Mouse (Mus musculus): ENCODE data around the gene Arhgap9. TPM values are rescaled to one million over a fixed set of nuclear protein-coding genes. Genes with fewer than 3 reads are reported as not detected.

Gene Arhgap9
- polyA plus RNA-seq, 1 experiment from 2014 or later = 5.5 TPM

GRCm38 (mm10) chr10:127371023-127371422 lies 49.3 kb downstream of the Arhgap9 start:
- H3K36me3 ChIP-seq = no peaks in the 10 kb centered on the region
- H3K4me3 ChIP-seq = no peak overlapping the region
- H3K9me3 ChIP-seq (replicated peaks) = no peaks in the 10 kb centered on the region
- no peaks in the 10 kb centered on the region for H3K27me3 ChIP-seq (ENCODE audit: low read depth, poor library complexity, severe bottlenecking)
- DNase-seq (ENCODE audit: low spot score) = no peak
- H3K27ac ChIP-seq = no peak overlapping the region
- 89% methylated on average over 2 of the region's 2 CpGs for WGBS
- peaks cover 13% of the 10 kb centered on the region for H3K4me1 ChIP-seq

GRCm38 (mm10) chr10:127377700-127378099 lies 55.9 kb downstream of the Arhgap9 start:
- no peak overlapping the region for H3K4me3 ChIP-seq
- H3K9me3 ChIP-seq (replicated peaks) = no peaks in the 10 kb centered on the region
- DNase-seq (ENCODE audit: low spot score) = no peak
- 81% methylated on average over 3 of the region's 3 CpGs for WGBS
- no peak overlapping the region for H3K27ac ChIP-seq
- H3K4me1 ChIP-seq = peaks cover 7% of the 10 kb centered on the region
- H3K36me3 ChIP-seq = no peaks in the 10 kb centered on the region
- H3K27me3 ChIP-seq (ENCODE audit: low read depth, poor library complexity, severe bottlenecking) = no peaks in the 10 kb centered on the region

Other genes starting within 250 kb of the Arhgap9 start
- gene Agap2, start 246.7 kb upstream of the Arhgap9 start, polyA plus RNA-seq (2016; fragmentation: Nextera tagmentation; extraction: Ambion mirVana) = 0.03 TPM in 1 of 2 replicates, not detected in the other
- 41.3 and 49.7 TPM in 2 replicates for gene Os9, start 200.8 kb upstream of the Arhgap9 start, polyA plus RNA-seq (2016; fragmentation: Nextera tagmentation; extraction: Ambion mirVana)
- 2.8 and 3.4 TPM in 2 replicates for gene B4galnt1, start 156.7 kb upstream of the Arhgap9 start, polyA plus RNA-seq (2016; fragmentation: Nextera tagmentation; extraction: Ambion mirVana)
- 3.4 and 4.1 TPM in 2 replicates for gene Slc26a10, start 141.3 kb upstream of the Arhgap9 start, polyA plus RNA-seq (2016; fragmentation: Nextera tagmentation; extraction: Ambion mirVana)
- 25.8 and 36.3 TPM in 2 replicates for gene Arhgef25, start 131.9 kb upstream of the Arhgap9 start, polyA plus RNA-seq (2016; fragmentation: Nextera tagmentation; extraction: Ambion mirVana)
- 91.4 and 122 TPM in 2 replicates for gene Dtx3, start 126.2 kb upstream of the Arhgap9 start, polyA plus RNA-seq (2016; fragmentation: Nextera tagmentation; extraction: Ambion mirVana)
- 25.0 and 27.8 TPM in 2 replicates for gene Pip4k2c, start 110.4 kb upstream of the Arhgap9 start, polyA plus RNA-seq (2016; fragmentation: Nextera tagmentation; extraction: Ambion mirVana)
- 1.4 and 2.2 TPM in 2 replicates for gene Kif5a, start 58.6 kb upstream of the Arhgap9 start, polyA plus RNA-seq (2016; fragmentation: Nextera tagmentation; extraction: Ambion mirVana)
- 185 and 194 TPM in 2 replicates for gene Dctn2, start 55.6 kb upstream of the Arhgap9 start, polyA plus RNA-seq (2016; fragmentation: Nextera tagmentation; extraction: Ambion mirVana)
- 16.7 and 18.8 TPM in 2 replicates for gene Mbd6, start 32.9 kb upstream of the Arhgap9 start, polyA plus RNA-seq (2016; fragmentation: Nextera tagmentation; extraction: Ambion mirVana)
- gene Mars, start 10.2 kb upstream of the Arhgap9 start, polyA plus RNA-seq (2016; fragmentation: Nextera tagmentation; extraction: Ambion mirVana) = 170 and 205 TPM in 2 replicates
- 10.9 and 11.7 TPM in 2 replicates for gene Gli1, start 20.0 kb downstream of the Arhgap9 start, polyA plus RNA-seq (2016; fragmentation: Nextera tagmentation; extraction: Ambion mirVana)
- 0.13 TPM in 1 of 2 replicates, not detected in the other for gene Inhbe, start 32.4 kb downstream of the Arhgap9 start, polyA plus RNA-seq (2016; fragmentation: Nextera tagmentation; extraction: Ambion mirVana)
- 0.10 and 0.23 TPM in 2 replicates for gene Inhbc, start 48.5 kb downstream of the Arhgap9 start, polyA plus RNA-seq (2016; fragmentation: Nextera tagmentation; extraction: Ambion mirVana)
- 35.0 and 39.5 TPM in 2 replicates for gene R3hdm2, start 58.4 kb downstream of the Arhgap9 start, polyA plus RNA-seq (2016; fragmentation: Nextera tagmentation; extraction: Ambion mirVana)
- 0.40 and 0.76 TPM in 2 replicates for gene Stac3, start 179.7 kb downstream of the Arhgap9 start, polyA plus RNA-seq (2016; fragmentation: Nextera tagmentation; extraction: Ambion mirVana)
- 1.4 and 3.4 TPM in 2 replicates for gene Ndufa4l2, start 193.0 kb downstream of the Arhgap9 start, polyA plus RNA-seq (2016; fragmentation: Nextera tagmentation; extraction: Ambion mirVana)
- 143 and 173 TPM in 2 replicates for gene Shmt2, start 200.5 kb downstream of the Arhgap9 start, polyA plus RNA-seq (2016; fragmentation: Nextera tagmentation; extraction: Ambion mirVana)
- gene Nxph4, start 212.6 kb downstream of the Arhgap9 start, polyA plus RNA-seq (2016; fragmentation: Nextera tagmentation; extraction: Ambion mirVana) = 0.54 and 1.0 TPM in 2 replicates